Mouse (Mus musculus) lung, adult 2 months (tissue): ENCODE measurements around the gene Smarcd1.

ENCODE experiments used
- CTCF ChIP-seq: fragments of 200-500 bp; IDR thresholded peaks from 2 replicates; pipeline ENCODE4 v1.5.1; 2011; ENCODE audit warnings: mild to moderate bottlenecking, low read length, control low read depth; ENCODE audit not compliant: insufficient read depth
- POLR2A ChIP-seq: fragments of 200-500 bp; IDR thresholded peaks from 2 replicates; pipeline ENCODE4 v1.6.1; 2011; ENCODE audit warnings: low read depth, mild to moderate bottlenecking, control low read depth, low read length, borderline replicate concordance; ENCODE audit errors: extremely low read depth

DNA sequence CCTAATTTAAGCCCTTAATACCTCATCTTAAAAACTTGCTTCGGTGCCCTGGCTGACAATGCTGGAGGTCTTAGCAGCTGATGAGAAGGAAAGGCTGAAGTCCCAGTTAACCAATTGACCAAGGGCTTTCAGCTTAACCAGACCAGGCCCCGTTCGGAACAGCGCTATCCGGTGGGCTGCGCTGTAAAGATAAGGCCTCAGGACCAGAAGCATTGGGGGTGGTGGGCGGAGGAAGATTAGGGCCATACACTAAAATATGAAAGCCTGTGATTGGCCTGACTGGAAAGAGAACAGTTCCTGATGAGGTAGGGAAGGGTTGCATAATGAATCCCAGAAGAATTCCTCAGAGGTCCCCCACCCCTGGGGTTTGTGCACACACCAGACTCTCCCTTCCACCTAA lies 39.6 kb upstream of the Smarcd1 start:
- TF ChIP-seq CTCF (no peak), POLR2A (no peak)
